ENCODE assay signal across 15 mouse cellular contexts in the genomic region with DNA sequence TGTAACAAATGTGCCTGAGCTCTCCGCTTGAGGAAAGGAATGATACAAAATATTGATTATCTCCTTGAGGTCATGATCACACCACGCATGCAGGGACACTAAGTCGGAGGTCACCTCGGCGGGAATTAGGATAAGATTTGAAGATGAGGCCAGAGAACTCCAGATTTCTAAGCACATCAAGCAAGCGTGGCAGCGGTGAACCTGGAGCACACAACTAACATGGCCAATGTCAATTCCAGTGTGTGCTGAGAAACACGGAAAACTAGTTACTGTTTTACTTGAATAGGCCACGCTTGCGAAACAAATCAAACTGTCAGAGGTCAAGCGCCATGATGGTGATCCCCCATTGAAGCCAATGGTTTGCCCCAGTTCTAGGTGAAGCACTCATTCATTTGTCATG.
A peak's percentile ranks its signal among the peaks of the same experiment; 100 is the strongest.
DNase-seq lines count a peak whose midpoint lies in the region; TF ChIP-seq lines count a peak whose summit lies in the region.
"Had no signal": no experiment of that assay in that cellular context is flagged by ENCODE, and none has a peak within 500 bp of the region (broad histone marks: within the 10 kb centered on the region; RNA-seq: fewer than 3 reads in every experiment).

No protein-coding gene starts in this region.

- no peaks in the 10 kb centered on the region for H3K27me3 ChIP-seq in liver, adult 2 months (ENCODE audit: control insufficient read depth, insufficient read depth, low read length)
- H3K27me3 ChIP-seq: CH12.LX had no signal

- no peak overlapping the region for H3K4me3 ChIP-seq in liver, adult 2 months (ENCODE audit: insufficient read depth, low read depth, low read length)

- no peak for TF ChIP-seq CTCF in liver, adult 2 months (IDR thresholded peaks at IDR 0.05; ENCODE audit: low read depth, low read length)

- peak; percentile 96 for DNase-seq in liver, adult 2 months (ENCODE audit: extremely low read depth, low read depth, low spot score)
- no peak for DNase-seq in liver
- DNase-seq: adrenal gland, adult 2 months; adrenal gland, adult 8-10 months; adrenal gland, postnatal 10 days; adrenal gland, postnatal 14 days; adrenal gland, postnatal 25 days; adrenal gland, postnatal 36 days; B cell, adult 2 months; cerebellum, adult 11 months; cerebellum, adult 11-12 months; cerebellum, adult 18-20 months; cerebellum, adult 2 months had no signal

- TF ChIP-seq POLR2A in liver, adult 2 months (IDR thresholded peaks at IDR 0.05; ENCODE audit: extremely low read depth, insufficient read depth, low read length), result no peak

- no peak overlapping the region for H3K9ac ChIP-seq in liver, adult 2 months (ENCODE audit: low read depth, low read length)

- H3K79me2 ChIP-seq in liver, adult 2 months (ENCODE audit: control insufficient read depth, insufficient read depth, low read length), result no peaks in the 10 kb centered on the region

- no peaks in the 10 kb centered on the region; the same call in 1 of the 2 replicates for H3K4me1 ChIP-seq in liver, adult 2 months (ENCODE audit: control insufficient read depth, insufficient read depth, low read length)

- H3K36me3 ChIP-seq in liver, adult 2 months (ENCODE audit: control insufficient read depth, insufficient read depth, low read length), result no peaks in the 10 kb centered on the region
- H3K36me3 ChIP-seq: G1E had no signal

- WGBS in liver, adult 2 months, result 33% methylated on average over 11 of the region's 11 CpGs

- H3K27ac ChIP-seq in liver, adult 2 months (replicated peaks; ENCODE audit: insufficient read depth, low read depth, low read length), result no peak overlapping the region
